Mouse (Mus musculus): Measurements from ENCODE around the gene Naalad2.
"Not testable (repeated sequence)": the region's sequence is repeated elsewhere in the genome, so short reads cannot be mapped to it uniquely, and the experiment has no call there.

GRCm38 (mm10) chr9:18278693-18279092 is 124.1 kb downstream of the Naalad2 start:
- not testable (repeated sequence) for TF ChIP-seq CTCF (IDR thresholded peaks at IDR 0.05; ENCODE audit: control insufficient read depth, insufficient read depth, insufficient read length); MYOG (IDR thresholded peaks at IDR 0.05; ENCODE audit: control insufficient read depth, extremely low read depth, insufficient read length)
